Mouse (Mus musculus): Measurements from ENCODE around the gene Esrrg.

Gene Esrrg

GRCm38 (mm10) chr1:187990161-187990560 is 381.6 kb downstream of the Esrrg start:
- no peak for DNase-seq (ENCODE audit: inconsistent ontology term)

DNA sequence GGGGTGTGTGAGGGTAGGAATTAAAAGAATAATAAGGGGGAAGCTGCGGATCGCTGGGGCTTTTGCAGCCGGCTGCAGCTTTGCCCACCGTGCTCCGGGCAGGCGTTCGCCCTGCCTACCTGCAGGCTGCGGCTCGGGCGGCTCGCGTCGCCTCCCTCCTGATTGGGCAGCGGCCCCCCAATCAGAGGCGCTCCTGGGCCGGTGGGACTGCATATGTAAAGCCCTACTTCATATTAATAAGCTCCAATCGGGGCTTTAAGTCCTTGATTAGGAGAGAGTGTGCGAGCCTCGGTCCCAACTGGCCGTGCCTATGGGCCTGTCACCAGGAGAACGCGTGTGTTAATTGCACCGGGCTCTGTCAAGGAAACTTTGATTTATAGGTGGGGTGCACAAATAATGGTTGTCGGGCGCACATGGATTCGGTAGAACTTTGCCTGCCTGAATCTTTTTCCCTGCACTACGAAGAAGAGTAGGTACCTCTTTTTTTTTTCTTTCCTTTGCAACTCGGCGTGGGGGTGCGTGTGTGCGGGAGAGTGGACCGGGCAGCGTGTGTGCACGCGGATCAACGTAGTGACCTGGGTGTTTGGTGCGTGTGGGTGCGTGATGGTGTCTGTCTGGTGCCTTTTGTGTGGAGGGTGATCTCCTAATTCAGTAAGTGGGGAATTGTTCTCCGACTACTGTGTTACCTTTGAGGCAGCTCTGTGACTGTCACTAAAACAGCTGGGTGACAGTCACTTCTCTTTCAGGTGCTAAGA is 389.2 kb downstream of the Esrrg start:
- DNase-seq (ENCODE audit: inconsistent ontology term), result peak; percentile 79

DNA sequence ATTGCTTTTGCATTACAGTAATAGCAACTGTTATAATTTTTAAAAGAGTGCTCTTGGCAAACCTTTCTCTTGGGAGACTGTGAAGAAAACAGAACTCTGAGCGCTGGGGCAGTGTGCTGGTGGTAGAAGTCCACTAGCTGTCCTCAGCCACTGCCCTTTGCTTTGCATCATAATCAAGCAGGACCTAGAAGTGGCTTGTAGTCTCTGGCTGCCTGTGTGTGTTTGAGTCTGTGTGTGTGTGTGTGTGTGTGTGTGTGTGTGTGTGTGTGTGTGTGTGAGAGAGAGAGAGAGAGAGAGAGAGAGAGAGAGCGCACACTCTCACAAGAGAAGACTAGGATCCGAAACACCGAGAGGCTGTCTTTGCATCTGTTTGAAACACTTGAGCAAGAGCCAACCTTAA is 390.5 kb downstream of the Esrrg start:
- DNase-seq (ENCODE audit: inconsistent ontology term), result no peak

DNA sequence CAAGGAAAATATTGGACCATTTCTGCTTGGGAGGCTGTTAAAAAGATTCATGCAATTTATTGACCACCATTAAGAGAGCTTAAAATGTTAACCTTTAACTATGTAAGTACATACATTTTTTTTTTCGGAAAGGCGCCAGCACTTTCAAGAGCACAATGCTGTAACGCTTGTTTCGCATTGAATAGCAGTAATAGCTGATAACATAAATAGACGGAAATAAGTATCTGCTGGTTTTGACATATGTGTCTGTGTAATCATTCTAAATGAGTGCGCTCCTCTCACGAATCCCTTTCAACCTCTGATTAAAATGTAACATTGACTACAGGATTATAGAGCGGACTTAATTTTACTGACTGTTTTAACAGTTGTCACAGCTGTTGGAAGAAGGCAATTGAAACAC is 391.6 kb downstream of the Esrrg start:
- no peak for DNase-seq (ENCODE audit: inconsistent ontology term)

DNA sequence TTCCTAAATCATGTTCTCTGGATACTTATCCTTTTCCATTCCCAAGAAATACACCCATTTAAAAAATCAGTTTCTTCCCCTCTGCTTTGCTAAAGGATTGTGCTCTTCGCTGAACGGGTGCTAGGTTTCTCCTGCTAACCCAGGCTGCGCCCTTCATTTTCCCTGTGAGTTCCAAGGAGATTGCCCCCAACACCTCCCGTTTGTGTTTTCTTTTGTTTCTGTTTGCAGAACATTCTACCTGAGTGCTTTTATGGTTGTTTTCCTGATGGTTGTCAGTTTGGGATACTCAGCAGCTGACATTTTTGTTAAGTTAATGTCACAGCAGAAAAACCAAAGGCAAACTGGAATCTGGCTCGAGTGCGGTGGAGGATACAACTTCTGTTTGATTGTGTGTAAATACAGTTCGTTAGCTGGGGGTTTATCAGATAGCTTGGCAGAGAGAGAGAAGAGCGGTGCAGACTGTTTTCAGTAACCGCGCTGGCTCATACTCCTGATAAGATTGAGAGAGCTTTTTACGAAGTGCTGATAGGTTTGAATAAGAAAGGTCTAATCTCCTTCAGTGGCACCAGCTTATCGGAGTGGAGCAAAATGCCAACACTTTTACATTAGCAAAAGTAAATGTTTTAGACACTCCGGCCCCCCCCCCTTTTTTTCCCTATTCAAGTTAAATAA is 398.4 kb downstream of the Esrrg start:
- DNase-seq (ENCODE audit: inconsistent ontology term), result no peak

DNA sequence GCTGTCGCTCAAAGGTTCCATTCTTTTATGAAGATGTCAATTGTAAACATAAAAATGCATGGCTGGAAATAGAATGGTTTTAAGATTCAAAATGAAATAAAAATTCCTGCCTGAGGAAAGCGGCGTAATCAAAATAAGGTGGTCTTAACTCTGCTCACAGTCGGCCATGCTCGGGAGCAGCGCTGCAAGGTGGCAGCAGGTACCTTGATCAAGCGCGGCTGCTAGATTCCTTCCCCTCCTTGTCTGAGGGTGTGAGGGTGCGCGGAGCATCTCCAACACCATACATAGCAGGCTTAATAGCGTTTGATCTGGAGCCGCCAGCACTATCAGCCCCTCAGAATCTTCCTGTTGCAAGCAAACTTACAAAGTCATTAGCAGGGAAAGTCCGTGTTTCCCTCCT is 399.9 kb downstream of the Esrrg start:
- no peak for DNase-seq (ENCODE audit: inconsistent ontology term)

DNA sequence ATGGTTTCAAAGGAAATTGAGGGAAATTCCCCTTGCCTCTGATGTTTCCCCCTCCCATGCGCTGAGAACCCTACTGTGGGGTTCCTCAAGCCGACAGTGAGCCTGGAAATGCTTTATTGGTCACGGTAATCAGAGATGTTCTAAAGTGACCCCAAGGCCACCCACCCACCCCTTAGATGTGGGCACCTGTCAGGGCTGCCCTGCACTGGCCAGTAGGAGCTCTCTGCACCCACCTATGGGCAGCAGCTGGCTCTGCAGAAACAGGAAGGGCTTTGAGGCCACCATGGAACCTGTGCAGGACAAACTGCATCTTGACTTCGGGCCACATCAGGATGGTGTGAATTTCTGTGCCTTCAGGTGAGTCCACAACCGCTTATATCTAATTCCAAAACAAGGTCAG is 401.3 kb downstream of the Esrrg start:
- no peak for DNase-seq (ENCODE audit: inconsistent ontology term)

DNA sequence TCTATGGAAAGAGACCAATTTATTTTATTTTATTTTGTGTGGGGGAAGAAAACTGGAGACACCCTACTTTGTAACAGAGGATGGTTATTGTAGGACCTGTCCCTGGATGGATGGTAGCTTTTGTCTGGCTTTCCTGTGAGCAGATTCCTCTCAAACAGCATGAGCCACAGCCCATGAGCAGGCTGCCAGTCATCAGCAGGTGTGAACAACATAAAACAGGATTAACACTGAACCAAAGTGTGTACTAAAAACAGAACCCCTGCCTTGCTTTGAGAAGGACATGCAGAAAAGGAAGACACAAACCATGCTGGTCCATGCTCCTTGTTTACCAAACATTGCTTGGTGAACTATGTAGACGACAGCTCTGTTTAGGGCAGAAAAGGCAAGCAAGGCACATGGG is 402.3 kb downstream of the Esrrg start:
- no peak for DNase-seq (ENCODE audit: inconsistent ontology term)

- DNase-seq (ENCODE audit: inconsistent ontology term), result no peak
Observed at GRCm38 (mm10) chr1:188014411-188014810, 405.8 kb downstream of the Esrrg start.

GRCm38 (mm10) chr1:188017956-188018862 is 409.6 kb downstream of the Esrrg start:
- DNase-seq (ENCODE audit: inconsistent ontology term), result peak; percentile 73

DNA sequence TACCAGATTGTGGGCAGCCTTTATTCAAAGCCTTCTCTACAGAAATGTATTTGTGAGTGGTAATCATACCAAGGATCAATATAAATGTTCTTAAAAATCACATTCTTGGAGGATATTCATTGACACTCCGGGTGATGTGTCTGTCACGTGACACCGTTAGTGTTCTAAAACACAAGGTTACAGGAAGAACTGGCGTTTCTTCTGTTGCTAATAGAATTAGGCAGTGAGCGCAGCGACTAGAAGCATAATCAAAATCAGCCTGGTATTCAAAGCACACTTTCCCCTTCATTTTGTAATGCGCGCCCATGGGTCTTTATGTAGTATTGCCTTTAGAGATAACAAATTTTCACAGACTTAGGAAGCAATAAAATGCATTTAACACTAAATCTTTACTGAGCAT is 420.6 kb downstream of the Esrrg start:
- no peak for DNase-seq (ENCODE audit: inconsistent ontology term)

DNA sequence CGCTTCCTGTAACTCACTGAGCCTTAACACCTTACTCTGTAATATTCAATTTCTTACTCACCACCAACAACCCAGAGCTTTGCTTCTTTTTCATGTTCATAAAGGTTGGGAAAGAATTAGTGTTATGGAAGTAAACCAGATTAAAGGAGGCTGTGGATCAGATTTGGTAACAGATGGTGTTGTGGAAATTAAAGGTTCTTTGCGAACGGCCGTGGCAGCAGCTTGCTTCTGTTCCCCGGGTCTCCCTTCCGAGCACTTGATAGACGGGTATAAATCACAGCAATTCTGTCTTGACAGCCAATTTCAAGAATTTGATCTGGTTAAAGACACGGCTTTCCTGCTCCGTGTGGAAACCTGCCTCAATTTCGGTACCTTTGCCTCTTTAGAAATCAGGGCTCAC is 421.5 kb downstream of the Esrrg start:
- DNase-seq (ENCODE audit: inconsistent ontology term), result no peak

DNA sequence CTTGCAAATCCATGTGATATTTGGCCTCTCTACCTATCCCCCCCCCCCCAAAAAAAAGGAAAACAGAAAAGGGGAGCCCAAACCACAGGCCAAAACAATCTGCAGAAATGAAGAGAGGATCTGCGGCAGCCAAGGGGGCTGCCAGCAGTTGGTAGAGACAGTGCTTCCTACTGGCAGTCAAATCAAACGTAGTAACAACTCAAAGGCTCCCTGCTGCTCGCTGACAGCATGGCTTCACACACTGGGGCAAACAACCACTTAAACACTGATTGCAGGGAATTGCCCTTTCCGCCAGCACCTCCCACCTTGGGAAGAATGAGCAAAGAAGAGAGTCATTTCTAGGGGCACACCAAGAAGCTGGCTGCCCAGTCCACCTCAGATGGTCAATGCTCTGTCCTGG is 422.7 kb downstream of the Esrrg start:
- no peak for DNase-seq (ENCODE audit: inconsistent ontology term)

- no peak for DNase-seq (ENCODE audit: inconsistent ontology term)
Observed at GRCm38 (mm10) chr1:188035957-188036356, 427.4 kb downstream of the Esrrg start.

GRCm38 (mm10) chr1:188046691-188047121 is 438.1 kb downstream of the Esrrg start:
- DNase-seq (ENCODE audit: inconsistent ontology term), result peak; percentile 74

- DNase-seq (ENCODE audit: inconsistent ontology term), result no peak
Observed at GRCm38 (mm10) chr1:188047148-188047547, 438.6 kb downstream of the Esrrg start.

GRCm38 (mm10) chr1:188055888-188056287 is 447.3 kb downstream of the Esrrg start:
- DNase-seq (ENCODE audit: inconsistent ontology term), result peak; percentile 44

- no peak for DNase-seq (ENCODE audit: inconsistent ontology term)
Observed at GRCm38 (mm10) chr1:188057892-188058291, 449.3 kb downstream of the Esrrg start.

DNA sequence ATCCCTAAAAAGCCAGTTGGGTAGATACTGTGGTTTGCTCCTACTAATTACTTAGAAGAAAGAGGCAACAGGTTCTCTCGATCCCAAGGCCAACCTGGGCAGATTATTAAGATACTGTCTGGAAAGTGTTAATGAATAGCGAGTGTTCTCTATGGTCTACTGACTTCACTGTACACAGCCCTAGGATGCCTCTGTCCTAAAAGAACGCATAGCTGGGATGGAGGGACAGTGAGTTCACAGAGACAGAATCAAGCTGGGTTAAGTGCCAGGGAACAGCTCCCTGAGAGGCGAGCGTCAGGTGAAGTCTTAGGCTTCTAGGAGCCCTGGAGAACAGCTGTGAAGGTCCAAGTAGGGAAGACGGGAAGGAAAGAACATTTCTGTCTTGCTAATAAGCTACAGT is 450.4 kb downstream of the Esrrg start:
- DNase-seq (ENCODE audit: inconsistent ontology term), result no peak

DNA sequence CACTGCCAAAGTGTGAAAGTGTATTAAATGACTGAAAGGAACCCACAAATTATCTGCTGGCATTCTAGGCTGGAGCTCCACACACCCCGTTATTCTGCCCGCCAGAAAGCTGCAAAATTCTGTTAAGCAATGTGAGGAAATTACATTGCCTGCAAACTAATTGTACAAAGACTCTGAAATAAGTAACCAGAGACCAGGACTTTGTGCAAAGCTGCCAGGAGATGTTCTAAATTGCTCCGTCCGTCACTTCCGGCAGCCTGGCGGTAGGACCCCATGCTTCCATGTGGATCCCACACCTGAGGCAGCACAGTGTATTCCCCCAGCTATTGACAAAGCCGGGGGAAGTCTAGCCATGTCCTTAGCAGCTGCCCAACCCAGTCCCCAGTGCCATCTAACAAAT is 451.9 kb downstream of the Esrrg start:
- DNase-seq (ENCODE audit: inconsistent ontology term), result no peak

- DNase-seq (ENCODE audit: inconsistent ontology term), result no peak
Observed at GRCm38 (mm10) chr1:188068833-188069232, 460.2 kb downstream of the Esrrg start.

DNA sequence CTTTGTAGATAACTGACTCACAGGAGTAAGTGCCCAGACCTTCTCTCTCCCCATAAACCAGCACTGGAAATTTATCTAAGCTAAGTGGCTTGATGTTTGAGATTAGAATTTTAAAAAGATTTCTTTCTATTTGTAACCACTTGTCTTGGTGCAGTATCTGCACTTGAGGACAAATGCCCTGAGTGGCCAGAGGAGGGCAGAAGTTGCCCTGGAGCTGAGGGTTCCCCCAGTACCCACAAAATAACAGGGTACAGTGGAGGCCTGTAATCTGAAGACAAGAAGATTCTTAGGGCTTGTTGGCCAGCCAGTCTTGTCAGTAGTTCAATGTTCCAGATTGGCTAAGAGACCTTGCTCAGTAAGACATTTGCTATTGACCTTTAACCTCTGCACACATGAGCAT is 461.3 kb downstream of the Esrrg start:
- no peak for DNase-seq (ENCODE audit: inconsistent ontology term)

All from Muller cell, postnatal 12 days (primary cell).